Mouse (Mus musculus) monocyte, adult 5-6 weeks (primary cell): Measurements from ENCODE around the gene Hnrnpab. TPM values are rescaled to one million over a fixed set of nuclear protein-coding genes. Genes with fewer than 3 reads are reported as not detected.

Experiments used
- ATAC-seq: fragments of 153-309, 156-312 bp; replicated peaks from 2 replicates; pipeline ENCODE4 v1.8.0; 2017; ENCODE audit warnings: mild to moderate bottlenecking; ENCODE audit not compliant: low TSS enrichment, insufficient number of reproducible peaks, severe bottlenecking, poor library complexity, low FRiP score
- total RNA-seq: library from RNA; stranded (forward); fragments of 200-1000, 200-491, 200-594 nt; gene quantifications from 3 replicates; pipeline ENCODE4 v1.2.3, GENCODE M21; 2017

Gene Hnrnpab
- total RNA-seq, 1 experiment from 2014 or later = 355 TPM

DNA sequence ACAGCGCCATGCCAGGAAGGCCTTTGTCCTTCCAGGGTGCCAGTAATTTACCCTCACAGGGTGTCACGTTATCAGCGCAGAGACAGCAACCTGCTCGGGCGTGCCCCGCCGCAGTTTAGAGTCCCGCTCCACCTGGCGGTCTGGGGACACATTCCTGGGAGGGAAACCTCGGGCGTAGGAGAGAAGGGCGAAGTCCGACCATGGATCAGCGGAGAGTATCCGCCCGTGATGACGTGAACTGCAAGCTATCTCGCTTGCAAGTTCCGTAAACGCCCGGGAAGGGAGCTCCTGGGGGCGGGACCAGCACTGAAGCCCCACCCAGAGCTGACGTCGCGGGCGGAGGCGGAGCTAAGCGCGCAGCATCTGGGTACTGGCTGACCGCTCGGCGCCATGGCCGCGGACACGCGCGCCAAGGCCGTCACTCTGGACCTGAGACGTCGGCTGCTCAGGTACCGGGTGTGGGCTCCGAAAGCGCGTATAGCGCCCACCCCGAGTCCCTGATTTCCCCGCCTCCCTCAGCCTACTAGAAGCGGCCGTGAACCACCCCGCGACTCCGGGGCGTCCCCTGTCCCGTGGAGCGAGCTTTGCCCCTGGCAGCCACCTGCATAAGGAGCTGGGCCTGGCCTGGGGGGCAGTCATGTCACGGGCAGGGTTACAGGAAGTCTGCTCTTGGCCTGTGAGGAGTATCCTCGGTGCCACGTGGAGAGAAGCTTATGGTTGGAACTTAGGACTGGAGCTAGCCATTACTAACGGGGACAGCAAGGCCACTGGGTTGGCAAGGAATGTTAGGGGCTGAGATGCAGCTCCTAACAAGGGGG is 22.0 kb downstream of the Hnrnpab start, which contains the start of gene Phykpl:
Phykpl (plus strand) TSS at position 327 of the 818 bp plus-strand sequence.
- peak; percentile 76 for ATAC-seq

DNA sequence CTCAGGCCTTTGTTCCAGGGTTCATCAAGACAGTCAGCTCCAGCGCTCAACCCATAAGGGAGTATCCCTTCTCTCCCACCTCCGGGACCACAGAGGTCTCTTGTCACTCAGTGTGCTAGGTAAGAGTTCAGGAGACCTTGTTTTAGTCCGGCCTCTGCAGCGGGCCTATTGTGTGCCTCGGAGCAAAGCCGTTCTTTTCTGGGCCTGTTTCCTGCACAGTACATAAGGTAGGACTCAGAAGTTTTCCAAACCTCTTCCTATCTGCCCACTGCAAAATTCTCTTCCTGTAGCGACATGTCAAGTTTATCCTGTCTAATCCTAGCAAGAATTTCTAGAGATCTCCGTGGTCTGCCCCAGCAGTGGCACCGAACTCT is 22.6 kb downstream of the Hnrnpab start:
- no peak for ATAC-seq

DNA sequence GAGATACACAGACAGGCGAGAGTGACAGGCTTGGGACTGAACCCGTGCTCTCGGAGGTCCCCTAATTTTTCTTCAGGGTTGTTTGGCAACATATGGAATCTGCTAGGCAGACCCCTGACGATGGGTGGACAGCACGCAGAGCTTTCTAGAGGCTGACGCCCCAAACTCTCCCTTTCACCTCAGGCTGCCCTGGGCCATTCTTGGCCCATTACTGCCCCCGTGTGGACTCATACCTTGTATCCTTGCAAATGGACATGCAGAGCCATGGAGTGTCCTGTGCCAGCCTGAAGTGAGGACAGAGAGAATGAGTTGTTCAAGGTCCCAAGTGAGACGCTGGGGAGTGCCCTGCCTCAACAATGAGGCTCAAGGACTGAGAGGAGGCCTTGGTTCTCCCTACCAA is 23.9 kb downstream of the Hnrnpab start:
- ATAC-seq = 0 out of 2 replicates have a peak, but pooled peaks have one; percentile 32

DNA sequence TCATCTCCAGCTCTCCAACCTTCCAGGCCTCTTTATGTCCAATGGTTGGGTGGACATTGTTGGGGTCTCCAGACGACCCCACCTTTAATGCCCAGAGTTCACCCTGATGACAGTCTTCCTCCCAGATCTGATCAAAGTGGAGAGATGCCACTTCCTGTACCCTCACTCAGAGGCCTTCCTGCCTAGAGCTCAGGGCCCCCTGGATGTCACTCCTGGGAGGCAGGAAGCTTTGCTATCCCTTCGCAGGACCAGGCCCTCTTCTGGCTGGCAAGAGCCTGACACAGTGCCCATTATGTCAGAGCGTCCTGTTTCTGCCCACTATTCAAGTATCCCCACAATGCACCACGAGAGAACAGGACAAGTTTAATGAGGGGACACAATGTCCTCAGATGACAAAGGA is 27.6 kb downstream of the Hnrnpab start:
- no peak for ATAC-seq

DNA sequence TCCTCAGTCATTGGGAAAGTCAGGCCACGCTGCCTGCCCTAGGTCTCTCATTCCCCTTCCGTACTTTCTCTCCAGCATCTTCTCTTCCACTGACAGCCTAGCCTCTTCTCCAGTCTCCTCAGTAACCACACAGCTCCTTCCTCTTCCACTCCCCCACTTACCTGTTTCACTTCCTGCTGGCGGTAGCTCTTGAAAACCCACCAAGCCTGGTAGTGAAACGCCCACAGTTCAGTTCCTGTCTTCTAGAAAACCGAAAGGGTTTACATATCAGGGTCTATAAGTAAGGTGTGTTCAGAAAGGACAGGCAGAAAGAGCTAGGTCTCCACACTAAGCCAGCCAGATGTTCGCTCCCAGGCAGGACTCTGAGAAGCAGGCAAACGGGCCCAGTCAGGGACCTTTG is 29.1 kb downstream of the Hnrnpab start:
- no peak for ATAC-seq

DNA sequence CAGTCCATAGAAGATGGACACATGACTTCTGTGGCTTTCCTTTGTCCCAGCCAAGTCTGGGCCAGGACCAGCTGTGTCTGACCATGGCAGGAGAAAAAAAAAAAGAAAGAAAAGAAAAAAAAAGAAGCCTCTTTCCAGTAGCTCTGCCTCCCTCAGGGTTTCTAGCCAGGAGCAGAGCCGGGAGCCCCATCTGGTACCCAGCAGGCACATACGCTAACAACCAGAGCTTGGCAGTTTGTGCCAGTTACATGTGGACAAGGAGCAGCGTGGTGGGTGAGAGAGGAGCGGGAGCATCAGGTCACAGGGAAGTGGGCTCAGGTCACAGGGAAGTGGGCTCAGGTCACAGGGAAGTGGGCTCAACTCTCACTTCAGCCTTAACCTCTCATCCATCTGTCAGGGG is 30.2 kb downstream of the Hnrnpab start:
- no peak for ATAC-seq

DNA sequence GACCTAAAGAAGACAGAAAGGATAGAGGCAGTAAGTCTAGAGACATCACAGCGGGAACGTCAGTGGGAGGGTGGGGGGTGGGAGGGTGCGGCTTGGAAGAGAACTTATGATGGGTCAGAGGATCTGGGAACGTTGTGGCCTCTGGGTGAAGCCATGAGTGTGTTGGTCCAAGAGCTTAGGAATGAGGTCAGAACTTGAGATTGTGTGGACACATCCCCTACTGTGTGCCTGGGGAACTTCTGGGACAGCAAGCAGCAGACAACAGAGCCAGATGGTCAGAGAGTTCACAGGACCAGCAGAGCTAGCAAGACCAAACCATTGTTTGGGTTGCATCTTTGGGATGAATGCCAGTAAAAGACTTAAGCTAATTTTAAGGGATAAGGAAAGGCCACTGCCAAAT is 37.8 kb downstream of the Hnrnpab start:
- no peak for ATAC-seq

DNA sequence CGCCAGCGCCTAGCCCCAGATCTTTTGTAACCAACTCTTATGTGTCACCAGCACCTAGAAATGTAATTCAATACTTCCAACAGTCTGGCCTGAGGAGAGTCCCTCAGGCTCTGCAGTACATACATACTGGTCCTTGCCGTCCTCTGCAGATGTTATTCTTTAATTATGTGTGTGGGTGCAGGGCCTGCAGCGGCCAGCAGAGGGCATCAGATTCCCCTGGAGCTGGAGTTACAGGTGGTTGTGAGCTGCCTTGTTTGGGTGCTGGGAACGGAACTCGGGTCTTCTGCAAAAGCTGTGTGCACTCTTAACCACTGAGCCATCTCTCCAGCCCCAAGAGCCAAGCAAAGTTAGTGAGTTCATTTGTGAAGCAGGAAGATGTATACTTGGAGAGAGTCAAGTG is 40.7 kb downstream of the Hnrnpab start:
- no peak for ATAC-seq

DNA sequence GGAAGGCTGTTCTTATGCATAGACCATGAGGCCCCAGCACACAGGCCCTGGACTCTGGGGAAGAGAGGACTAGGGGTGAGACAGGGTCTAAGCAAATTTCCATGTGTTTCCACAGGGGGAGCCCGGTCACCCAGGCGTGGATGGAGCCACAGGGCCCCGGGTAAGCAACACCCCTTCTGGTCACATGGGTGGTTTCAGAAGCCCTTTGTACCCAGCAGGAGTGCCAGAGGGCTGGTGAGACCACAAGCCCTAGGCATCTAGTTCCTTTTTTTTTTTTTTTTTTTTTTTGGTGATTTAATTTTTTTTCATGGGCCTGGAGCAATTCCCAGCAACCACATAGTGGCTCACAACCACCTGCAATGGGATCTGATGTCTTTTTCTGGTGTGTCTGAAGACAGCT is 41.6 kb downstream of the Hnrnpab start:
- ATAC-seq = peak; percentile 55; the same call in 1 of the 2 replicates

DNA sequence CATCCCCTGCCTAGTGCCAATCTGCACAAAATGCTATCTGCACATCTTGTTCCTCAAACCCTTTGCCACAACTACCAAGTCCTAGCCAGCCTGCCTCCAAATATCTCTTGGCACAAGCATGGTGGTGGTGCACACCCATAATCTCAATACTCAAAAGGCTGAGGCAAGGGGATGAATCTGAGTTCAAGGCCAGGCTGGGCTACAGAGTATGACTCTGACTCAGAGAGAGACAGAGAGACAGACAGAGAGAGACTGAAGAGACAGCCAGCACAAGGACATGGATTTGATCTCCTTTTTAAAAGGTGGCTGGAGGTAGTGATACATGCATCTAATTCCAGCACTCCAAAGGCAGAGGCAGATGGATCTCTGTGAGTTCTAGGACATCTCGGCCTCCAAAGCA is 43.4 kb downstream of the Hnrnpab start:
- ATAC-seq = no peak

DNA sequence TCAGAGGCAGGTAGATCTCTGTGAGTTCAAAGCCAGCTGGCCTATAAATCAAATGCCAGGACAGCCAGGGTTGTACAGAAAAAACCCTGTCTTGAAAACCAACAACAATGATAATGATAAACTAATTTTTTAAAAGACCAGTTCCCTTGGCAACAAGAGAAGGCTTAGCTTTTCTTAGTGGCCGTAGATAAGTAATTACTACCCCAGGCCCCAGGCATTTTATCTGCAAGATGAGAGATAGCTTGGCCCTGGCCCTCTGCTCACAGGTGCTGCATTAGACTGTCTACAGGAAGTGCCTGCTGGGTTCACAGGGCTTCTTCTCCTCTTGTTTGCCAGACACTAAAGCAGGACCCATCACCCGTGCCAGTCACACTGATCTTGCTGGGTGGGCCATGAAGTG is 51.6 kb downstream of the Hnrnpab start:
- ATAC-seq = no peak

DNA sequence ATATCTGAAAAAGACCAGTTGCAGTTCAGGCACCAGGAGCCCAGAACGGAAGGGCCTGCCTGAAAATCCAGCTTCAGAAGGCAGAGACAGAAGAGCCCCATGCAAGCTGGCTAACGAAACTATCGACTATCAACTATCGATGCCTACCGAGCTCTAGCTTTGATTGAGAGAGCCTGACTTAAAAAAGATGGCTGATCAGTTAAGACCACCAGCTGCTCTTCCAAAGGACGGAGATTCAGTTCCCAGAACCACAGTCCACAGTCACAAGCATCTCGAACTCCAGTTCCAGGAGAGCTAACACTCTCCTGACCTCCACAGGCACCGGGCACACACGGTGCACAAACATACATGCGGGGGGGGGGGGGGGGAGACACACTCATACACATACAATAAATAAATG is 52.1 kb downstream of the Hnrnpab start:
- no peak for ATAC-seq

DNA sequence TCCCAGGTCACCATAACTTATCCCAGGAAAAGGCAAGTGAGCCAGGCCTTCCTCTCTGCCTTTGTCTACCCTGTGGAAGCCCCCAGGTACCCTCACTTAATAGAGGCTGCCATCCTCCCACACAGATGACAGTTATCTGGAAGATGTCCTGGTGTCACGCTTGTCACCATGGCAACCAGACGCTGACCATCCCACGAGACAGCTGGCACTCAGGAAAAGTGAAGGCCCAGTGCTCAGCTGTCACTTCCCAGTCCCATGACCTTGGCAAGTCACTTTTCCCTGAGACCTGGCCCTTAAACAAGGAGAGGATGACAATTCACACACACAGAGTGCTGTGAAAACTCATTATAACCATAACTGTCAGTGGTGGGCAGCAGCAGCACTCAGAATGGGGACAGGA is 54.6 kb downstream of the Hnrnpab start:
- no peak for ATAC-seq

DNA sequence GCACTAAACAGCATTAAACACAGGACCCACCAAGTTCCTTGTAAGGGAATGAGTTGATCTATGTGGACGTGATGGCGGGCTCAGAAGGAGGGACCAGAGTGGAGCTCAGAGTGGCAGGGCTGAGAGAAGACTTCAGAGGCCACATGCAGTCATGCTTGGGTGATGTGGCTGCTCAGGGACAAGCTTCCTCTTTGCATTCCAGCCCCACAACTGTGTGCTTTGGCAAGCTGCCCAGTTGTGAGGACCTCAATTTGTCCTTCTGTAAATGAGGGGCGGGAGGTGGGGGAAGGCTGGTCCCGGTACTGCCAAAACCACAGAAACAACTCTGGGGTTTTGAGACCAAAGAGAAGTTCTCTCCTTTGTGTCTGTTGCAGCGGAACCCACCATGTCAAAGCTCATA is 55.4 kb downstream of the Hnrnpab start:
- ATAC-seq = no peak

Other genes starting within 250 kb of the Hnrnpab start
- gene Phykpl, start 22.1 kb downstream of the Hnrnpab start, total RNA-seq = 13.8 to 20.0 TPM (median 15.8 TPM) in 3 replicates
- gene Nhp2, start 12.9 kb upstream of the Hnrnpab start, total RNA-seq = 25.0 to 37.2 TPM (median 27.0 TPM) in 3 replicates
- gene Rmnd5b, start 29.0 kb upstream of the Hnrnpab start, total RNA-seq = 10.3 to 23.0 TPM (median 13.5 TPM) in 3 replicates
- gene N4bp3, start 44.0 kb upstream of the Hnrnpab start, total RNA-seq = 1.4 to 6.3 TPM (median 3.3 TPM) in 3 replicates
- gene D930048N14Rik, start 44.1 kb upstream of the Hnrnpab start, total RNA-seq = 0.43 to 2.0 TPM (median 0.57 TPM) in 3 replicates
- 8.8 to 10.1 TPM (median 8.9 TPM) in 3 replicates for gene 0610009B22Rik, start 82.0 kb upstream of the Hnrnpab start, total RNA-seq
- gene Sec24a, start 156.8 kb upstream of the Hnrnpab start, total RNA-seq = 7.2 to 16.2 TPM (median 9.8 TPM) in 3 replicates
- gene Sar1b, start 156.8 kb upstream of the Hnrnpab start, total RNA-seq = 42.1 to 64.1 TPM (median 44.8 TPM) in 3 replicates